Mouse (Mus musculus): ENCODE measurements around the gene Ret. TPM values are rescaled to one million over a fixed set of nuclear protein-coding genes. Genes with fewer than 3 reads are reported as not detected.

Gene Ret
- total RNA-seq, 1 experiment from 2014 or later = 5.3 TPM

DNA sequence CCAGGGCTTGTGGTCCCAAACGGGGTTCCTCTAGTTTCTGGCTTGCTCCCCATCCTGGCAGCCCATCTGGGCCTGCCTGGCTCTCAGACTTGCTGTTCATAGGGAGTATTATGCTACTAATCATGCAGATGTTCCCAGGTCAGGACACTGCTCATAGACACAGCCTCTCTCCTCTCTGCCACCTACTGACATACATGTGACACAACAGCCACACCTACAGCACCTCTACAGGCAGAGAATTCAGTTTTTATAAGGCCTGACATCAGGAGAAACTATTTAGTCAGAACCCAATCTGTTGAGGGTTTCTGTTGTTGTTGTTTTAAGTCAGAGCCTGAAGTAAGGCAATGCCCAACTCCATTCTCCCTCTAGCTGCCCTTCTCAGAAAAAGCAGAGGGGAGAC is 85.7 kb downstream of the Ret start:
- no peak for DNase-seq

Other genes with a start within 250 kb of the Ret start
- gene Rasgef1a, start 186.3 kb downstream of the Ret start, total RNA-seq (2021) = 0.19 and 0.64 TPM in 2 replicates
- 16.8 and 17.4 TPM in 2 replicates for gene Csgalnact2, start 58.6 kb downstream of the Ret start, total RNA-seq (2021)
- 33.8 and 37.5 TPM in 2 replicates for gene Bms1, start 221.8 kb upstream of the Ret start, total RNA-seq (2021)